Mouse (Mus musculus) heart, embryonic 15.5 days (tissue): ENCODE data around the gene Aen. TPM values are rescaled to one million over a fixed set of nuclear protein-coding genes. Genes with fewer than 3 reads are reported as not detected.

ENCODE experiments used
- ATAC-seq: fragments of 200-750 bp; cut with Nextera tagmentation; replicated peaks from 2 replicates; pipeline ENCODE4 v1.8.0; 2017; ENCODE audit warnings: low read depth, moderate TSS enrichment; ENCODE audit not compliant: insufficient number of reproducible peaks, insufficient read depth, low FRiP score
- H3K27ac ChIP-seq: fragments of 300-500 bp; sonication (generic); 2 replicates; pipeline ENCODE4 v1.5.1; 2015; ENCODE audit warnings: mild to moderate bottlenecking, inconsistent platforms
- H3K27me3 ChIP-seq: fragments of 300-500 bp; sonication (generic); 2 replicates; pipeline ENCODE4 v1.6.1; 2015; ENCODE audit warnings: inconsistent platforms
- H3K36me3 ChIP-seq: fragments of 300-500 bp; sonication (generic); 2 replicates; pipeline ENCODE4 v1.6.1; 2015; ENCODE audit warnings: mild to moderate bottlenecking, inconsistent platforms
- H3K4me1 ChIP-seq: fragments of 300-500 bp; sonication (generic); replicated peaks from 2 replicates; pipeline ENCODE4 v1.6.1; 2015; ENCODE audit warnings: inconsistent platforms
- H3K4me2 ChIP-seq: fragments of 300-500 bp; sonication (generic); 2 replicates; pipeline ENCODE4 v1.6.1; 2015; ENCODE audit warnings: inconsistent platforms, mild to moderate bottlenecking, moderate library complexity
- H3K4me3 ChIP-seq: fragments of 300-500 bp; sonication (generic); 2 replicates; pipeline ENCODE4 v1.5.1; 2015; ENCODE audit warnings: mild to moderate bottlenecking, inconsistent platforms
- H3K9ac ChIP-seq: fragments of 300-500 bp; sonication (generic); 2 replicates; pipeline ENCODE4 v1.6.1; 2015; ENCODE audit warnings: mild to moderate bottlenecking, inconsistent platforms
- H3K9me3 ChIP-seq: fragments of 300-500 bp; sonication (generic); replicated peaks from 2 replicates; pipeline ENCODE4 v1.6.1; 2016; ENCODE audit warnings: inconsistent platforms
- WGBS: fragments of 180-500 bp; shearing (Covaris S2); methylation state at CpG from one replicate; pipeline ENCODE4 v1.1.7; 2015; ENCODE audit warnings: mixed read lengths; 5-methylcytosine and 5-hydroxymethylcytosine counted together
- microRNA-seq: library from miRNA; unstranded; fragments of <30 nt; microRNA quantifications from one replicate; pipeline ENCODE4, GENCODE M21; 2016
- polyA plus RNA-seq: library from polyadenylated mRNA; unstranded; fragments of >200 nt; fragmentation: Nextera tagmentation; extraction: Ambion mirVana; gene quantifications from 2 replicates; pipeline ENCODE4 v1.2.1, GENCODE M21; 2015

Gene Aen
- polyA plus RNA-seq, 1 experiment from 2014 or later, result 26.8 TPM

GRCm38 (mm10) chr7:78953886-78954572 lies 58.4 kb downstream of the Aen start:
- 0 out of 2 replicates have a peak overlapping the region, but pooled peaks have one; percentile 13 for H3K4me3 ChIP-seq
- no peaks in the 10 kb centered on the region for H3K27me3 ChIP-seq
- H3K9me3 ChIP-seq, result no peaks in the 10 kb centered on the region
- no peak overlapping the region for H3K9ac ChIP-seq
- H3K27ac ChIP-seq, result no peak overlapping the region
- WGBS, result 23% methylated on average over 11 of the region's 11 CpGs
- no peak for ATAC-seq
- H3K36me3 ChIP-seq, result no peaks in the 10 kb centered on the region
- H3K4me1 ChIP-seq, result peaks cover 8% of the 10 kb centered on the region
- H3K4me2 ChIP-seq, result peak overlapping the region; percentile 27

- peaks cover 8% of the 10 kb centered on the region for H3K4me1 ChIP-seq
- H3K9ac ChIP-seq, result no peak overlapping the region
- H3K36me3 ChIP-seq, result no peaks in the 10 kb centered on the region
- H3K4me2 ChIP-seq, result no peak overlapping the region
- H3K27me3 ChIP-seq, result no peaks in the 10 kb centered on the region
- ATAC-seq, result no peak
- H3K27ac ChIP-seq, result no peak overlapping the region
- no peaks in the 10 kb centered on the region for H3K9me3 ChIP-seq
- no peak overlapping the region for H3K4me3 ChIP-seq
- 73% methylated on average over 6 of the region's 6 CpGs for WGBS
These were observed 59.0 kb downstream of the Aen start for GRCm38 (mm10) chr7:78954619-78955018.

GRCm38 (mm10) chr7:78955086-78955485 lies 59.4 kb downstream of the Aen start:
- Histone ChIP-seq H3K27ac (no peak overlapping the region), H3K4me1 (peaks cover 8% of the 10 kb centered on the region), H3K36me3 (no peaks in the 10 kb centered on the region), H3K9ac (no peak overlapping the region), H3K27me3 (no peaks in the 10 kb centered on the region), H3K9me3 (no peaks in the 10 kb centered on the region), H3K4me2 (no peak overlapping the region), H3K4me3 (no peak overlapping the region)
- ATAC-seq, result no peak
- WGBS, result 81% methylated on average over 6 of the region's 6 CpGs

- no peak for ATAC-seq
- H3K36me3 ChIP-seq, result no peaks in the 10 kb centered on the region
- no peak overlapping the region for H3K9ac ChIP-seq
- no peak overlapping the region for H3K4me2 ChIP-seq
- 63% methylated on average over 6 of the region's 6 CpGs for WGBS
- no peaks in the 10 kb centered on the region for H3K9me3 ChIP-seq
- H3K4me1 ChIP-seq, result peaks cover 6% of the 10 kb centered on the region
- H3K27ac ChIP-seq, result no peak overlapping the region
- H3K27me3 ChIP-seq, result no peaks in the 10 kb centered on the region
- no peak overlapping the region for H3K4me3 ChIP-seq
These were observed 62.9 kb downstream of the Aen start for GRCm38 (mm10) chr7:78958499-78959073.

Small RNAs within 50 kb of the gene (microRNA-seq; reads per million reads assigned to microRNA genes)
- 4.0 reads per million, percentile 14 among the genes with 10 or more reads in this experiment for gene Mir7-2

Other genes starting within 250 kb of the Aen start
- gene Ntrk3, start 157.8 kb upstream of the Aen start, polyA plus RNA-seq, result 1.6 and 2.9 TPM in 2 replicates
- gene Mrps11, start 112.7 kb upstream of the Aen start, polyA plus RNA-seq, result 48.0 and 53.9 TPM in 2 replicates
- 53.1 and 56.4 TPM in 2 replicates for gene Mrpl46, start 112.3 kb upstream of the Aen start, polyA plus RNA-seq
- 9.5 and 12.5 TPM in 2 replicates for gene Det1, start 48.6 kb upstream of the Aen start, polyA plus RNA-seq
- 12.7 and 18.3 TPM in 2 replicates for gene Isg20, start 17.6 kb downstream of the Aen start, polyA plus RNA-seq
- gene Acan, start 157.6 kb downstream of the Aen start, polyA plus RNA-seq, result 2.7 and 4.7 TPM in 2 replicates
- gene Hapln3, start 235.2 kb downstream of the Aen start, polyA plus RNA-seq, result 0.49 and 0.76 TPM in 2 replicates